Mouse (Mus musculus) liver, embryonic 16.5 days (tissue): ENCODE measurements around the gene Majin. TPM values are rescaled to one million over a fixed set of nuclear protein-coding genes. Genes with fewer than 3 reads are reported as not detected.

Experiments used
- ATAC-seq: fragments of 200-750 bp; cut with Nextera tagmentation; 2 replicates; pipeline ENCODE4 v1.8.0; 2017; ENCODE audit warnings: low read depth, mild to moderate bottlenecking, moderate number of reproducible peaks, moderate library complexity
- H3K27ac ChIP-seq: fragments of 300-500 bp; sonication (generic); 2 replicates; pipeline ENCODE4 v1.5.1; 2014; ENCODE audit warnings: mild to moderate bottlenecking, low read length
- H3K27me3 ChIP-seq: fragments of 300-500 bp; sonication (generic); 2 replicates; pipeline ENCODE4 v1.6.1; 2014; ENCODE audit warnings: low read depth, low read length, mixed read lengths; ENCODE audit not compliant: control insufficient read depth, insufficient read depth
- H3K36me3 ChIP-seq: fragments of 300-500 bp; sonication (generic); 2 replicates; pipeline ENCODE4 v1.6.1; 2014; ENCODE audit warnings: mild to moderate bottlenecking; ENCODE audit not compliant: control insufficient read depth, insufficient read depth
- H3K4me1 ChIP-seq: fragments of 300-500 bp; sonication (generic); 2 replicates; pipeline ENCODE4 v1.6.1; 2014; ENCODE audit warnings: low read depth, low read length, mixed read lengths; ENCODE audit not compliant: control insufficient read depth
- H3K4me2 ChIP-seq: fragments of 300-500 bp; sonication (generic); 2 replicates; pipeline ENCODE4 v1.6.1; 2014; ENCODE audit warnings: low read depth, low read length, mixed read lengths
- H3K4me3 ChIP-seq: fragments of 300-500 bp; sonication (generic); 2 replicates; pipeline ENCODE4 v1.5.1; 2014; ENCODE audit warnings: low read depth, mild to moderate bottlenecking, low read length
- H3K9ac ChIP-seq: fragments of 300-500 bp; sonication (generic); 2 replicates; pipeline ENCODE4 v1.6.1; 2014; ENCODE audit warnings: low read depth, low read length
- H3K9me3 ChIP-seq: fragments of 300-500 bp; sonication (generic); replicated peaks from 2 replicates; pipeline ENCODE4 v1.6.1; 2016; ENCODE audit warnings: low read length; ENCODE audit not compliant: control insufficient read depth
- WGBS: fragments of 180-500 bp; shearing (Covaris S2); extraction: QIAGEN DNeasy Blood & Tissue Kit; methylation state at CpG from one replicate; pipeline ENCODE4 v1.1.7; 2014; ENCODE audit not compliant: insufficient replicate concordance; 5-methylcytosine and 5-hydroxymethylcytosine counted together
- polyA plus RNA-seq: library from polyadenylated mRNA; unstranded; fragments of >200 nt; fragmentation: Nextera tagmentation; extraction: Ambion mirVana; gene quantifications from 2 replicates; pipeline ENCODE4 v1.2.1, GENCODE M21; 2015

The Majin gene
- not detected in 2 replicates for polyA plus RNA-seq

DNA sequence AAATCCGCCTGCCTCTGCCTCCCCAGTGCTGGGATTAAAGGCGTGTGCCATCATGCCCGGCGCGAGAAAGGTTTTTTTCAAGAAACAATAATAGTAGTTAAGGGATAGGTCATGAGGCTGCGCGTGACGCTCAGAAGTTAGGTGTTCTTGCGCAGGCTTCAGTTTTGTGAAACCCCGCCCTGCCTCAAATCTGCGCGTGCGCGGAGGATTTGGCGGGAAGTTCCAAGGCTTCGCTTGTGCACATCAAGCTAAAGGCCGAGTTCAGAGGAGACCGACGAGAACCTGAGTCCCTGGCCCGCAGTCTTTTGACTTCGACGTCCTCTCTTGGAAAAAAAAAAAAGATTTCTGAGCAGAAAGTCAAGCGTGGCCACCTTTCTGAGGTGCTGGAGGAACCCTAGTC is at the start of gene Majin:
Gene Majin (plus strand): TSS at position 258 of the 400 bp plus-strand sequence.
- 75% methylated on average over 23 of the region's 23 CpGs for WGBS
- H3K27ac ChIP-seq = no peak within 1 kb of the TSS
- no peak for ATAC-seq

DNA sequence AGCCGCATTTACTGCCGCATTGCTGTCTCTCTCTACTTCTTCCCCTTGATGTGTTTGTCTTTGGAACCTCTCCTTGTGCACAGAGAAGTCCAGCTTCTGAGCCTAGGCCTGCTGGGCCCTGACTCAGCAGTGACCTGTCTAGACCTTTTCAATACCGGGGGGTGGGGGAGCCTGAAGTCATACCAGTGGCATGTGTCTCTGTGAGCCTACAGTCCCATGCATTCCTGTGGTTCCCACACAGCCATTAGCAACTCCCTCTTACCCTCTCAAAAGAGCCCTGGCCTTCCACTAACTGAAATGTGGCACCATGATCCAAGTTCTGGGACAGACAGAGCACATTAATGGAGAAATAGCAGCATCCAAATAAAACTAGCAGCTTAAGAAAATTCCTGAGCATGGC is 47.8 kb upstream of the Majin start:
- no peak for ATAC-seq
- 80% methylated on average over 3 of the region's 3 CpGs for WGBS
- no peak overlapping the region for H3K4me3 ChIP-seq
- no peaks in the 10 kb centered on the region for H3K27me3 ChIP-seq
- no peak overlapping the region for H3K4me2 ChIP-seq
- H3K27ac ChIP-seq = peak overlapping the region; percentile 27; the same call in 1 of the 2 replicates
- peaks cover 5% of the 10 kb centered on the region; the same call in 1 of the 2 replicates for H3K36me3 ChIP-seq
- no peak overlapping the region for H3K9ac ChIP-seq
- peaks cover 39% of the 10 kb centered on the region for H3K4me1 ChIP-seq
- H3K9me3 ChIP-seq = no peaks in the 10 kb centered on the region

More for the DNA sequence above, at the start of gene Majin:
- no peak within 1 kb of the TSS for H3K9ac ChIP-seq
- no peaks in the 10 kb centered on the region for H3K36me3 ChIP-seq
- no peaks in the 10 kb centered on the region for H3K9me3 ChIP-seq
- no peaks in the 10 kb centered on the region for H3K27me3 ChIP-seq
- H3K4me3 ChIP-seq = no peak within 1 kb of the TSS
- H3K4me1 ChIP-seq = no peaks in the 10 kb centered on the region
- H3K4me2 ChIP-seq = no peak within 1 kb of the TSS

DNA sequence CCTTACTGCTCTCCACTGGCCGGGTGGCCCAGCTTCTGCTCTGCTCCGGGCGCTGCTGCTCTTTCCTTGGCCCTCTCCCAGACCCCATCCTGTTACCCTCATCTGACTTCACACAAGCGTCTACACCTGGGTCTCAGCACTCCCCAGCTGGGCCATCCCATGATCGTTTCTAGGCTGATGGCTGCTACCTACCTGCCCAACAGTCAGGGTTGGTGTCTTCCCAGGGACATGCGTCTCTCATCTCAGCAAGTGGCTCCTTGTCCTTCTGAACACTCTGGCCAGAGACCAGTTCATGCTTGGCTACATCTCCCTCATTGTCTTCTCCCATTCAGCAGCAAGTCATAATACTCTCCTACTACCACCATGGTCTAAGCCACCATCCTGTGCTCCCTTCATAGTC is 44.5 kb upstream of the Majin start:
- H3K4me3 ChIP-seq = peak overlapping the region; percentile 75; the same call in 1 of the 2 replicates
- peak overlapping the region; percentile 81; the same call in 1 of the 2 replicates for H3K9ac ChIP-seq
- peaks cover 13% of the 10 kb centered on the region for H3K4me1 ChIP-seq
- H3K27ac ChIP-seq = peak overlapping the region; percentile 26
- H3K36me3 ChIP-seq = peaks cover 3% of the 10 kb centered on the region; the same call in 1 of the 2 replicates
- H3K27me3 ChIP-seq = no peaks in the 10 kb centered on the region
- H3K4me2 ChIP-seq = peak overlapping the region; percentile 98
- no peaks in the 10 kb centered on the region for H3K9me3 ChIP-seq
- no peak for ATAC-seq
- WGBS = 87% methylated on average over 6 of the region's 6 CpGs

DNA sequence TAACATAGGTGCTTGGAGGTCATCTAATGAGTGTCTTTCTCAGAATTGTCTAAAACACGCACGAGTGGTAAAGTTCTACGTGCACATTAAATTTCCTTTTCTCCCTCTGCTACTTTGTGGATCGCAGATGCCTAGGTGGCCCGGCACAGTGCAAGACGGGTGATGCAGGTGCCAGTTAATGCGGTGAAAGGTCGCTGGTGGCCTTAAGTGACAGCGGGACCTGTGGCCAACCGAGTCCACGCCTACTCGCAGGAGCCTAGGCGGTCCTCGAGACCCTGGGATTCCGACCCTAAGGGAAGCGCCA is 43.9 kb upstream of the Majin start:
- ATAC-seq = no peak
- Histone ChIP-seq H3K9me3 (no peaks in the 10 kb centered on the region), H3K4me2 (peak overlapping the region; percentile 98), H3K4me1 (peaks cover 13% of the 10 kb centered on the region), H3K4me3 (peak overlapping the region; percentile 75), H3K9ac (peak overlapping the region; percentile 81), H3K36me3 (peaks cover 3% of the 10 kb centered on the region; the same call in 1 of the 2 replicates), H3K27me3 (no peaks in the 10 kb centered on the region), H3K27ac (peak overlapping the region; percentile 99)
- 4% methylated on average over 16 of the region's 16 CpGs for WGBS

DNA sequence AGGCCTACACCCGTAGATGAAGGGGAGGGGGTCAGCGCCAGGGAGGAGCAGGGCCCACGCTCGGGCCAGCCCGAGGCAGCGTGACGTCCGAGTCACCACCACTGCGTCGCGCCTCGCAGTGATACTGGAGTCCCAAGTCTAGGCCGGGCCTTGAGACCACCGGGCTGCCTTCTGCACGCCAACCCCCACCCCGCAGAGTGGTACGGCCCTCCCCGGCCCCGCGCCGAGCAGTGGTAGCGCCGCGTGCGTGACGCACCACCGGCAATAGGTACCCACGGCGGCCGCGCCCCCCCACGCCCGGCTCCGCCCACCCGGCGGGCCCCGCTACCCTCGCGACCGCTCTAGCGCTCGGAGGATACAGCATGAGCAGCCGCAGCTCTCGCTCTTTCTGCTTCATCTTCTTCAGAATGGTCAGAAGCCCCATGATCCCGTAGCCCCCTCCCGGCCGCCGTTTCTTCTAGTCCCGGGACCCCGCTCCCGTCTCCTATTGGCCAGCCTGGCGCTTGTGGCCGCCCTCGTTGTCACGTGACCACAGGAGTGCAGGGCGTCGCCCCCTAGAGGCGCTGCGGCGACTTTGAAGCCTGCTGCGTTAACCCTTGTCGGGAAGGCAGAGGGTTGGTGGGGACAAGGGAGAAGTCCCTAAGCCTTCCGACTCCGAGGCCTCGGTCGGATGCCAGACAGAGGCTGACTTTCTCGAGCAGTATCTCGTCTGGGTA is 43.4 kb upstream of the Majin start, which contains the start of gene Batf2:
Gene Batf2 (plus strand): TSS at position 306 of the 716 bp plus-strand sequence.
- Histone ChIP-seq H3K9me3 (no peaks in the 10 kb centered on the region), H3K4me1 (peaks cover 13% of the 10 kb centered on the region), H3K36me3 (peaks cover 3% of the 10 kb centered on the region; the same call in 1 of the 2 replicates), H3K4me3 (peak within 1 kb of the TSS; percentile 75), H3K4me2 (peak within 1 kb of the TSS; percentile 98), H3K27me3 (no peaks in the 10 kb centered on the region), H3K9ac (peak within 1 kb of the TSS; percentile 81), H3K27ac (peak within 1 kb of the TSS; percentile 99)
- ATAC-seq = peak; percentile 91
- under 1% methylated on average over 67 of the region's 68 CpGs for WGBS

DNA sequence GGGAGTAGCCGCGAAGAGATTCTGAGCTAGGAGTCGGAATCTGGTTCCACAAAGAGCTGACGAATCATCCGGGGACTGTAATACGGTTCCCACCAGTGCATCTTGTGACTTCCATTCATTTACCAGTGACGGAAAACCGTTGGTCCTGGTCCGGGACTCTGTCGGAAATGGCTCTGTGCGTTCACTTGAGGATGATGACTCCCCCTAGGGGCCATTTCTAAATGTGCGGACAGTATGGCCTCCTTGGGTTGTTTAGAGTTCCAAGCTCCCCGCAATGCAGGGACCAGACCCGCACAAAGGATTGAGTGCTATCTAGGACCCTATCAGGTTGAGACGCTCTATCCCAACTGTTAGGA is 42.8 kb upstream of the Majin start, which contains the start of gene Arl2:
Gene Arl2 (minus strand): TSS at position 155 of the 356 bp plus-strand sequence.
- H3K9me3 ChIP-seq = no peaks in the 10 kb centered on the region
- peak within 1 kb of the TSS; percentile 99 for H3K27ac ChIP-seq
- H3K36me3 ChIP-seq = peaks cover 3% of the 10 kb centered on the region; the same call in 1 of the 2 replicates
- no peaks in the 10 kb centered on the region for H3K27me3 ChIP-seq
- peaks cover 13% of the 10 kb centered on the region for H3K4me1 ChIP-seq
- ATAC-seq = peak; percentile 67
- peak within 1 kb of the TSS; percentile 98 for H3K4me2 ChIP-seq
- H3K9ac ChIP-seq = peak within 1 kb of the TSS; percentile 81
- WGBS = under 1% methylated on average over 15 of the region's 15 CpGs
- H3K4me3 ChIP-seq = peak within 1 kb of the TSS; percentile 75

DNA sequence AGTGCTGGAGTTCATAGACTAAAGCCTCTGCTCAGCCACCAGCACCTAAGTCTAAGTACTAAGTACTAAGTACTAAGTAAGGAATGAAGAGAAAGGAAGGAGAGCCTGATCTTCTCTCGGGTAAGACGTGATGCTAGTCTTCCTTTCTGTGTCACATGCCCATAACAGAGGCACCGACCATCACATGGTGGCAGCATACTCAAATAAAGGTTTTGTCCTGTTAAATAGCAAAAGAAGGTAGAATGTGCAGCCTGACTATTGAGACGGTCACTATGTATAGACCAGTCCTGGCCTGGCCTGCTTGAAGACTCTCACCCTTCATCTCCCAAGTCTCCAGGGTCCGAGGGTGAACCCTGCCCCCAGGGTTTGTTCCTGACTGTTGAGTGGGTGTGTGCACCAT is 39.3 kb upstream of the Majin start:
- Histone ChIP-seq H3K4me1 (peaks cover 10% of the 10 kb centered on the region), H3K4me2 (no peak overlapping the region), H3K27me3 (no peaks in the 10 kb centered on the region), H3K9me3 (no peaks in the 10 kb centered on the region), H3K36me3 (no peaks in the 10 kb centered on the region), H3K27ac (no peak overlapping the region), H3K9ac (no peak overlapping the region), H3K4me3 (no peak overlapping the region)
- WGBS = 53% methylated on average over 5 of the region's 5 CpGs
- ATAC-seq = no peak

DNA sequence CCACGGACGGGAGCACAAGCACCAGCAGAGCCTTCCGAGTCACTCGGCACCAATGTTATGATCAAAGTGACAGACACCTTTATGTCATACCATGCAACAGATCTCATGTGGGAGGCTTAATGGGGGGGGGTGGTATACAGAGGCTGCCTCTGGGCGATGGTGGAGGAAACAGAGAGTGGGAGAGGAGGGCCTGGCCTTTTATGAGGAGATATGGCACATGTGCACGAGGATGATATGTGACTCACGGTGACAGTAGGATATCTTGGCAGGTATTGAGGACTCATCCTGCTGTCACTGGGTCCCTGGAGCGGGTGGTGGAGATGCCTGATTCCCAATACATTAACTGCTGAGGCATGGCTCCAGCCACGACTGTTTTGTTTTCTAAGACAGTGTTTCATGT is 29.0 kb upstream of the Majin start:
- Histone ChIP-seq H3K4me3 (no peak overlapping the region), H3K4me1 (no peaks in the 10 kb centered on the region; the same call in 1 of the 2 replicates), H3K27ac (no peak overlapping the region), H3K4me2 (no peak overlapping the region), H3K9ac (no peak overlapping the region), H3K9me3 (no peaks in the 10 kb centered on the region), H3K27me3 (0 out of 2 replicates have a peak, but pooled peaks cover 2% of the 10 kb centered on the region), H3K36me3 (no peaks in the 10 kb centered on the region)
- WGBS = 58% methylated on average over 9 of the region's 9 CpGs
- no peak for ATAC-seq

DNA sequence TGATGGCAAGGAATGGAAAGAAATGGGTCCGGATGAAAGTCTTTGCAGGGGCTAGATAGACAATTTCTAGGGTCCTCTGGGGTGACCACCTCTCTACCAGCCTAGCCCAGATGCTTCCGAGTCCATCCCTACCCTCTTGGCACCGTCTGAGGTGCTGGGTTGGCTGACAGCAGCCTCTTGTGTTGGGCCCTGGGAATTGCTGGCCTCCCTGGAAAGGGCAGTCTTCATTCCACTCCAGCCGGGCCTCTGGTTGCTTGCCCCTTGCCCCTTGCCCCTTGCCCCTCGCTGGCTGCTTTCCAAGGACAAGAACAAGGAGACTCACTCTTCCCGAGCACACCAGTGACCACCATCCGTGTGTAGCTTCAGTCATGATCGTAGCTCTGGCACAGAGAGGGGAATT is 27.8 kb upstream of the Majin start:
- no peak overlapping the region for H3K27ac ChIP-seq
- no peak overlapping the region for H3K4me3 ChIP-seq
- H3K9me3 ChIP-seq = no peaks in the 10 kb centered on the region
- whole genome bisulfite sequencing = 55% methylated on average over 8 of the region's 8 CpGs
- no peak overlapping the region for H3K9ac ChIP-seq
- H3K4me1 ChIP-seq = no peaks in the 10 kb centered on the region; the same call in 1 of the 2 replicates
- ATAC-seq = no peak
- no peak overlapping the region for H3K4me2 ChIP-seq
- H3K27me3 ChIP-seq = 0 out of 2 replicates have a peak, but pooled peaks cover 2% of the 10 kb centered on the region
- H3K36me3 ChIP-seq = no peaks in the 10 kb centered on the region
